Mouse (Mus musculus) midbrain, embryonic 12.5 days (tissue): ENCODE results near the gene Coro2b. TPM values are rescaled to one million over a fixed set of nuclear protein-coding genes. Genes with fewer than 3 reads are reported as not detected.

Source experiments
- ATAC-seq: fragments of 200-750 bp; cut with Nextera tagmentation; 2 replicates; pipeline ENCODE4 v1.8.0; 2017; ENCODE audit warnings: low read depth, moderate TSS enrichment, moderate library complexity; ENCODE audit not compliant: low FRiP score
- H3K27ac ChIP-seq: fragments of 300-500 bp; sonication (generic); replicated peaks from 2 replicates; pipeline ENCODE4 v1.5.1; 2016; ENCODE audit warnings: mild to moderate bottlenecking
- H3K27me3 ChIP-seq: fragments of 300-500 bp; sonication (generic); 2 replicates; pipeline ENCODE4 v1.6.1; 2016; ENCODE audit warnings: mild to moderate bottlenecking
- H3K36me3 ChIP-seq: fragments of 300-500 bp; sonication (generic); 2 replicates; pipeline ENCODE4 v1.6.1; 2016
- H3K4me1 ChIP-seq: fragments of 300-500 bp; sonication (generic); 2 replicates; pipeline ENCODE4 v1.6.1; 2016
- H3K4me2 ChIP-seq: fragments of 300-500 bp; sonication (generic); replicated peaks from 2 replicates; pipeline ENCODE4 v1.6.1; 2016; ENCODE audit warnings: mild to moderate bottlenecking, moderate library complexity
- H3K4me3 ChIP-seq: fragments of 300-500 bp; sonication (generic); 2 replicates; pipeline ENCODE4 v1.5.1; 2016; ENCODE audit warnings: mild to moderate bottlenecking
- H3K9ac ChIP-seq: fragments of 300-500 bp; sonication (generic); replicated peaks from 2 replicates; pipeline ENCODE4 v1.6.1; 2016; ENCODE audit warnings: mild to moderate bottlenecking, moderate library complexity
- H3K9me3 ChIP-seq: fragments of 300-500 bp; sonication (generic); 2 replicates; pipeline ENCODE4 v1.6.1; 2016; ENCODE audit warnings: mild to moderate bottlenecking
- WGBS: fragments of 180-500 bp; shearing (Covaris S2); methylation state at CpG from one replicate; pipeline ENCODE4 v1.1.7; 2016; 5-methylcytosine and 5-hydroxymethylcytosine counted together
- polyA plus RNA-seq: library from polyadenylated mRNA; unstranded; fragments of >200 nt; fragmentation: Nextera tagmentation; extraction: Ambion mirVana; gene quantifications from 2 replicates; pipeline ENCODE4 v1.2.1, GENCODE M21; 2016

The Coro2b gene
- polyA plus RNA-seq, 1 experiment from 2014 or later, result 34.0 TPM

- no peaks in the 10 kb centered on the region for H3K36me3 ChIP-seq
- no peaks in the 10 kb centered on the region for H3K27me3 ChIP-seq
- no peak overlapping the region for H3K27ac ChIP-seq
- H3K4me2 ChIP-seq, result no peak overlapping the region
- no peaks in the 10 kb centered on the region for H3K9me3 ChIP-seq
- H3K4me1 ChIP-seq, result no peaks in the 10 kb centered on the region
- WGBS, result 69% methylated on average over 11 of the region's 11 CpGs
- H3K4me3 ChIP-seq, result no peak overlapping the region
- ATAC-seq, result no peak
- H3K9ac ChIP-seq, result no peak overlapping the region
Measured at GRCm38 (mm10) chr9:62400531-62401170, 136.2 kb downstream of the Coro2b start.

GRCm38 (mm10) chr9:62394163-62394562, 142.7 kb downstream of the Coro2b start:
- H3K4me3 ChIP-seq, result no peak overlapping the region
- H3K36me3 ChIP-seq, result no peaks in the 10 kb centered on the region
- H3K27ac ChIP-seq, result no peak overlapping the region
- no peak for ATAC-seq
- no peak overlapping the region for H3K4me2 ChIP-seq
- no peaks in the 10 kb centered on the region for H3K27me3 ChIP-seq
- H3K4me1 ChIP-seq, result no peaks in the 10 kb centered on the region
- H3K9ac ChIP-seq, result no peak overlapping the region
- whole genome bisulfite sequencing, result 82% methylated on average over 2 of the region's 2 CpGs
- H3K9me3 ChIP-seq, result no peaks in the 10 kb centered on the region

GRCm38 (mm10) chr9:62393531-62393930, 143.3 kb downstream of the Coro2b start:
- Histone ChIP-seq H3K36me3 (no peaks in the 10 kb centered on the region), H3K4me2 (no peak overlapping the region), H3K27me3 (no peaks in the 10 kb centered on the region), H3K9ac (no peak overlapping the region), H3K4me3 (no peak overlapping the region), H3K27ac (no peak overlapping the region), H3K4me1 (no peaks in the 10 kb centered on the region), H3K9me3 (no peaks in the 10 kb centered on the region)
- ATAC-seq, result no peak
- WGBS, result 65% methylated on average over 2 of the region's 2 CpGs

- WGBS, result 62% methylated on average over 9 of the region's 9 CpGs
- Histone ChIP-seq H3K36me3 (no peaks in the 10 kb centered on the region), H3K4me3 (no peak overlapping the region), H3K9me3 (no peaks in the 10 kb centered on the region), H3K4me1 (no peaks in the 10 kb centered on the region), H3K4me2 (no peak overlapping the region), H3K27me3 (no peaks in the 10 kb centered on the region), H3K9ac (no peak overlapping the region), H3K27ac (no peak overlapping the region)
- no peak for ATAC-seq
Measured at GRCm38 (mm10) chr9:62389735-62390134, 147.1 kb downstream of the Coro2b start.

GRCm38 (mm10) chr9:62385727-62386518, 150.9 kb downstream of the Coro2b start:
- no peak overlapping the region for H3K4me3 ChIP-seq
- no peaks in the 10 kb centered on the region for H3K27me3 ChIP-seq
- H3K9ac ChIP-seq, result no peak overlapping the region
- WGBS, result 82% methylated on average over 4 of the region's 4 CpGs
- H3K4me2 ChIP-seq, result no peak overlapping the region
- ATAC-seq, result no peak
- no peaks in the 10 kb centered on the region for H3K9me3 ChIP-seq
- no peak overlapping the region for H3K27ac ChIP-seq
- H3K4me1 ChIP-seq, result 0 out of 2 replicates have a peak, but pooled peaks cover 4% of the 10 kb centered on the region
- no peaks in the 10 kb centered on the region for H3K36me3 ChIP-seq

- H3K27ac ChIP-seq, result no peak overlapping the region
- no peak for ATAC-seq
- 89% methylated on average over 6 of the region's 6 CpGs for WGBS
- H3K9ac ChIP-seq, result no peak overlapping the region
- H3K36me3 ChIP-seq, result peaks cover 7% of the 10 kb centered on the region; the same call in 1 of the 2 replicates
- no peak overlapping the region for H3K4me2 ChIP-seq
- H3K27me3 ChIP-seq, result no peaks in the 10 kb centered on the region
- no peaks in the 10 kb centered on the region for H3K9me3 ChIP-seq
- 0 out of 2 replicates have a peak, but pooled peaks cover 4% of the 10 kb centered on the region for H3K4me1 ChIP-seq
- H3K4me3 ChIP-seq, result no peak overlapping the region
Measured at GRCm38 (mm10) chr9:62385062-62385461, 151.8 kb downstream of the Coro2b start.

GRCm38 (mm10) chr9:62382519-62383084, 154.2 kb downstream of the Coro2b start:
- no peak for ATAC-seq
- Histone ChIP-seq H3K9ac (no peak overlapping the region), H3K27ac (no peak overlapping the region), H3K4me2 (no peak overlapping the region), H3K36me3 (peaks cover 24% of the 10 kb centered on the region), H3K27me3 (no peaks in the 10 kb centered on the region), H3K4me1 (0 out of 2 replicates have a peak, but pooled peaks cover 4% of the 10 kb centered on the region), H3K9me3 (no peaks in the 10 kb centered on the region), H3K4me3 (no peak overlapping the region)
- 70% methylated on average over 10 of the region's 10 CpGs for WGBS

- H3K27ac ChIP-seq, result no peak overlapping the region
- H3K4me3 ChIP-seq, result no peak overlapping the region
- H3K9me3 ChIP-seq, result no peaks in the 10 kb centered on the region
- no peak for ATAC-seq
- WGBS, result 59% methylated on average over 8 of the region's 8 CpGs
- no peaks in the 10 kb centered on the region for H3K27me3 ChIP-seq
- H3K9ac ChIP-seq, result no peak overlapping the region
- 0 out of 2 replicates have a peak, but pooled peaks cover 4% of the 10 kb centered on the region for H3K4me1 ChIP-seq
- H3K36me3 ChIP-seq, result peaks cover 36% of the 10 kb centered on the region
- no peak overlapping the region for H3K4me2 ChIP-seq
Measured at GRCm38 (mm10) chr9:62381402-62381913, 155.4 kb downstream of the Coro2b start.

GRCm38 (mm10) chr9:62380351-62380750, 156.5 kb downstream of the Coro2b start:
- Histone ChIP-seq H3K4me2 (no peak overlapping the region), H3K27me3 (no peaks in the 10 kb centered on the region), H3K4me1 (0 out of 2 replicates have a peak, but pooled peaks cover 4% of the 10 kb centered on the region), H3K36me3 (peaks cover 47% of the 10 kb centered on the region), H3K4me3 (no peak overlapping the region), H3K9me3 (no peaks in the 10 kb centered on the region), H3K27ac (no peak overlapping the region), H3K9ac (no peak overlapping the region)
- 65% methylated on average over 5 of the region's 5 CpGs for WGBS
- ATAC-seq, result no peak

GRCm38 (mm10) chr9:62377897-62378296, 158.9 kb downstream of the Coro2b start:
- Histone ChIP-seq H3K36me3 (peaks cover 69% of the 10 kb centered on the region), H3K27ac (no peak overlapping the region), H3K4me3 (no peak overlapping the region), H3K27me3 (no peaks in the 10 kb centered on the region), H3K4me1 (peaks cover 9% of the 10 kb centered on the region; the same call in 1 of the 2 replicates), H3K9me3 (no peaks in the 10 kb centered on the region), H3K4me2 (no peak overlapping the region), H3K9ac (no peak overlapping the region)
- ATAC-seq, result no peak
- 96% methylated on average over 10 of the region's 10 CpGs for WGBS

- peaks cover 63% of the 10 kb centered on the region for H3K36me3 ChIP-seq
- H3K27ac ChIP-seq, result no peak overlapping the region
- no peak overlapping the region for H3K4me3 ChIP-seq
- no peak for ATAC-seq
- no peaks in the 10 kb centered on the region for H3K9me3 ChIP-seq
- H3K9ac ChIP-seq, result no peak overlapping the region
- no peak overlapping the region for H3K4me2 ChIP-seq
- WGBS, result 81% methylated on average over 3 of the region's 3 CpGs
- H3K4me1 ChIP-seq, result peaks cover 20% of the 10 kb centered on the region
- H3K27me3 ChIP-seq, result no peaks in the 10 kb centered on the region
Measured at GRCm38 (mm10) chr9:62374276-62374675, 162.6 kb downstream of the Coro2b start.
